Mouse (Mus musculus) skeletal muscle tissue, postnatal 0 days (tissue): ENCODE data around the gene Cecr2. TPM values are rescaled to one million over a fixed set of nuclear protein-coding genes. Genes with fewer than 3 reads are reported as not detected.

Experiments
- microRNA-seq, 2 experiments: library from miRNA; unstranded; fragments of <30 nt; microRNA quantifications; one replicate each; pipeline ENCODE4; 2016
- polyA plus RNA-seq: library from polyadenylated mRNA; unstranded; fragments of >200 nt; fragmentation: Nextera tagmentation; extraction: Ambion mirVana; gene quantifications from 2 replicates; pipeline ENCODE4 v1.2.1, GENCODE M21; 2015

Cecr2 gene
- 2.0 and 3.4 TPM in 2 replicates for polyA plus RNA-seq

DNA sequence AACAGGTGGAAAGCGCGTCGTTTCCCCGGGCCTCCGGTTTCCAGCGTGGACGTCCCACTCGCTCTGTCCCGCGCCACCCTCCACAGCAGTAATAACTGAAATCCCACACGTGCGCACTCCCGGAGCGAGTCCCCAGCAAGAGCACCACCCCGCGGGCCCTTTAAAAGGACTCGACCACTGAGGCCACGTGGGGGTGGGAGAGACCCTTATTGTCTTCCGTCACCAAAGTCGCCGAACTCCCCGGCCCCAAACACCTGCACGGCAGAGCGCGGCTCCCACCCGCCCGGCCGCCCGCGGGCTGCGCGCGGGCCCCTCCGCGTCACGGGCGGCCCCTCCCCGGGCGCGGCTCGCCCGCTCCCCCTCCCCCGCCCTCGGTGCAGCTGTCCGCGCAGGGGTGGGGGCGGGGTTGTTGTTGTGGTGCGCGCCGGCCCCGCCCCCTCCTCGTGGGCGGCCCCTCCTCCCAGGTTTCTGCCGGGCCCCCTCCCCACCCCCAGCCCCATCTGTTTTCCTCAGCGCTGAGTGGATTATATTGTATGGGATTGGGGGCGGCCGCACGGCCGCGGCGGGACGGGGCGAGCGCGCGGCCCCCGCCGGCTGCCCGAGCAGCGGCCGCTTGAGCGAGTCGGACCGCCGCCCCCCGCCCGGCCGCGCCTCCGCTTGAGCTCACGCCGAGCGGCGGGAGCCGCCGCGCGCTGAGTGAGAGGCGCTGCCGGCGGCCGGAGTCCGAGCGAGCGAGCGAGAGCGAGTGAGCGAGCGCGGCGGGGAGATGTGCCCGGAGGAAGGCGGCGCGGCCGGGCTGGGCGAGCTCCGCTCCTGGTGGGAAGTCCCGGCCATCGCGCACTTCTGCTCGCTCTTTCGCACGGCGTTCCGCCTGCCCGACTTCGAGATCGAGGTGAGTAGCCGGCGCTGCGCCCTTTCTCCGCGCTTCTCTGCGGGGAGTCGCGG, at the start of gene Cecr2:
Gene Cecr2, plus strand, starts transcription at position 554 of the 945 bp plus-strand sequence.

DNA sequence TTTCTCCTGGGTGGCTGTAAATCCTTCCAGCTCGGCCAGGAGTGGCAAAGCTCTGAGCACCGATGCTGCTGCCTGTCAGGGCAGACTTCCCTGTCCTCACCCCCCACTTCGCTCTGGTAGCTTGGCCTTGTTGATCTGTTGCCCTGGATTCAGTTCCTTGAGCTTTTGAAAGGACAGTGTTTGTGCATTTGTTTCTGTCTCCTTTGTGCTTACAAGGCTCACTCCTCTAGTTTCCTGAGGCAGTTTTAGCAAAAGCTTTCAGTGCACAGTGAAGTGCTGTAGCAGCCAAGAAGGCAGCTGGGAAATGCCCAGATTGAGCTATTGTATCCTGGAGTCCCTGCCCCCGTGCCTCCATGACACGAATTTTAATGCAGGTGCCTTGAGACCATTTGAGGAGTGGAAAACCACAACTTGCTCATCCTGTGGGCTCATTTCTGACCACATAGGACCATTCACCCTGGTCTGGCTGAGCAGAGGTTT, 107.0 kb downstream of the Cecr2 start, which contains the start of gene Slc25a18:
Gene Slc25a18, plus strand, starts transcription at position 430 of the 480 bp plus-strand sequence.

Small RNA genes lying within 50 kb of the gene (microRNA-seq; reads per million reads assigned to microRNA genes)
- 0 reads per million in 2 experiments for gene Gm25193

Other genes with a start within 250 kb of the Cecr2 start
- 1.9 and 2.4 TPM in 2 replicates for gene Il17ra, start 203.1 kb upstream of the Cecr2 start, polyA plus RNA-seq
- gene Tmem121b, start 172.6 kb upstream of the Cecr2 start, polyA plus RNA-seq: 0.04 TPM in 1 of 2 replicates, not detected in the other
- gene Hdhd5, start 135.1 kb upstream of the Cecr2 start, polyA plus RNA-seq: 12.5 and 14.2 TPM in 2 replicates
- gene Slc25a18, start 107.2 kb downstream of the Cecr2 start, polyA plus RNA-seq: 0.51 and 0.72 TPM in 2 replicates
- 147 and 168 TPM in 2 replicates for gene Atp6v1e1, start 156.4 kb downstream of the Cecr2 start, polyA plus RNA-seq
- gene Bcl2l13, start 169.8 kb downstream of the Cecr2 start, polyA plus RNA-seq: 23.0 and 24.1 TPM in 2 replicates